Mouse (Mus musculus): ENCODE measurements at regions not wholly inside any gene's neighbourhood (a gene's known extent, or its start where the extent isn't known, plus 50 kb on each side); places are given as distances from the start of the nearest gene placed in this dataset.

- H3K4me1 ChIP-seq (ENCODE audit: control insufficient read depth, insufficient read depth, insufficient read length): no peaks in the 10 kb centered on the region
- DNase-seq (ENCODE audit: low read depth in 1 of 2, low spot score in 2 of 2): no peak
- 92% methylated on average over 5 of the region's 5 CpGs for WGBS
- H3K27ac ChIP-seq (ENCODE audit: insufficient read depth, low read length): no peak overlapping the region
- no peaks in the 10 kb centered on the region for H3K27me3 ChIP-seq (ENCODE audit: control insufficient read depth, insufficient read depth, low read length)
- no peaks in the 10 kb centered on the region for H3K36me3 ChIP-seq (ENCODE audit: control insufficient read depth, insufficient read depth, low read length)
- no peak overlapping the region for H3K4me3 ChIP-seq (ENCODE audit: extremely low read depth, insufficient read depth, insufficient read length)
- TF ChIP-seq CTCF (IDR thresholded peaks at IDR 0.05; ENCODE audit: extremely low read depth, insufficient read depth, insufficient read length, insufficient replicate concordance): no peak
- no peak for TF ChIP-seq POLR2A (IDR thresholded peaks at IDR 0.05; ENCODE audit: low read depth, low read length)
These were observed 394.3 kb downstream of the Pik3r1 start for GRCm38 (mm10) chr13:101373581-101374189.

- no peak overlapping the region for H3K4me3 ChIP-seq (ENCODE audit: extremely low read depth, insufficient read depth, insufficient read length)
- 87% methylated on average over 1 of the region's 1 CpGs for WGBS
- no peak overlapping the region for H3K27ac ChIP-seq (ENCODE audit: insufficient read depth, low read length)
- no peaks in the 10 kb centered on the region for H3K36me3 ChIP-seq (ENCODE audit: control insufficient read depth, insufficient read depth, low read length)
- H3K27me3 ChIP-seq (ENCODE audit: control insufficient read depth, insufficient read depth, low read length): no peaks in the 10 kb centered on the region
- DNase-seq (ENCODE audit: low read depth in 1 of 2, low spot score in 2 of 2): no peak
- TF ChIP-seq POLR2A (IDR thresholded peaks at IDR 0.05; ENCODE audit: low read depth, low read length): no peak
- no peak for TF ChIP-seq CTCF (IDR thresholded peaks at IDR 0.05; ENCODE audit: extremely low read depth, insufficient read depth, insufficient read length, insufficient replicate concordance)
- H3K4me1 ChIP-seq (ENCODE audit: control insufficient read depth, insufficient read depth, insufficient read length): no peaks in the 10 kb centered on the region
These were observed 396.1 kb downstream of the Pik3r1 start for GRCm38 (mm10) chr13:101371906-101372305.

- no peaks in the 10 kb centered on the region for H3K27me3 ChIP-seq (ENCODE audit: control insufficient read depth, insufficient read depth, low read length)
- no peaks in the 10 kb centered on the region for H3K4me1 ChIP-seq (ENCODE audit: control insufficient read depth, insufficient read depth, insufficient read length)
- H3K27ac ChIP-seq (ENCODE audit: insufficient read depth, low read length): no peak overlapping the region
- 48% methylated on average over 5 of the region's 5 CpGs for WGBS
- TF ChIP-seq CTCF (IDR thresholded peaks at IDR 0.05; ENCODE audit: extremely low read depth, insufficient read depth, insufficient read length, insufficient replicate concordance): no peak
- no peak for TF ChIP-seq POLR2A (IDR thresholded peaks at IDR 0.05; ENCODE audit: low read depth, low read length)
- no peaks in the 10 kb centered on the region for H3K36me3 ChIP-seq (ENCODE audit: control insufficient read depth, insufficient read depth, low read length)
- DNase-seq (ENCODE audit: low read depth in 1 of 2, low spot score in 2 of 2): no peak
- no peak overlapping the region for H3K4me3 ChIP-seq (ENCODE audit: extremely low read depth, insufficient read depth, insufficient read length)
These were observed 399.8 kb downstream of the Pik3r1 start for GRCm38 (mm10) chr13:101368170-101368569.

- WGBS: 92% methylated on average over 3 of the region's 3 CpGs
These were observed 412.7 kb downstream of the Pik3r1 start for GRCm38 (mm10) chr13:101355363-101355762.

GRCm38 (mm10) chr13:101351123-101351522 is 416.9 kb downstream of the Pik3r1 start:
- Histone ChIP-seq H3K27me3 (ENCODE audit: control insufficient read depth, insufficient read depth, low read length) (no peaks in the 10 kb centered on the region; the same call in 1 of the 2 replicates), H3K4me3 (ENCODE audit: extremely low read depth, insufficient read depth, insufficient read length) (no peak overlapping the region), H3K36me3 (ENCODE audit: control insufficient read depth, insufficient read depth, low read length) (no peaks in the 10 kb centered on the region), H3K27ac (ENCODE audit: insufficient read depth, low read length) (no peak overlapping the region), H3K4me1 (ENCODE audit: control insufficient read depth, insufficient read depth, insufficient read length) (no peaks in the 10 kb centered on the region)
- TF ChIP-seq CTCF (IDR thresholded peaks at IDR 0.05; ENCODE audit: extremely low read depth, insufficient read depth, insufficient read length, insufficient replicate concordance): no peak
- no peak for TF ChIP-seq POLR2A (IDR thresholded peaks at IDR 0.05; ENCODE audit: low read depth, low read length)
- no peak for DNase-seq (ENCODE audit: low read depth in 1 of 2, low spot score in 2 of 2)
- WGBS: 91% methylated on average over 4 of the region's 4 CpGs

More at GRCm38 (mm10) chr13:101355363-101355762, 412.7 kb downstream of the Pik3r1 start:
- H3K36me3 ChIP-seq (ENCODE audit: control insufficient read depth, insufficient read depth, low read length): no peaks in the 10 kb centered on the region
- TF ChIP-seq CTCF (IDR thresholded peaks at IDR 0.05; ENCODE audit: extremely low read depth, insufficient read depth, insufficient read length, insufficient replicate concordance): no peak
- TF ChIP-seq POLR2A (IDR thresholded peaks at IDR 0.05; ENCODE audit: low read depth, low read length): no peak
- no peak overlapping the region for H3K27ac ChIP-seq (ENCODE audit: insufficient read depth, low read length)
- H3K4me1 ChIP-seq (ENCODE audit: control insufficient read depth, insufficient read depth, insufficient read length): no peaks in the 10 kb centered on the region
- no peaks in the 10 kb centered on the region; the same call in 1 of the 2 replicates for H3K27me3 ChIP-seq (ENCODE audit: control insufficient read depth, insufficient read depth, low read length)
- no peak for DNase-seq (ENCODE audit: low read depth in 1 of 2, low spot score in 2 of 2)
- H3K4me3 ChIP-seq (ENCODE audit: extremely low read depth, insufficient read depth, insufficient read length): no peak overlapping the region

GRCm38 (mm10) chr13:101349354-101349753 is 418.7 kb downstream of the Pik3r1 start:
- Histone ChIP-seq H3K4me3 (ENCODE audit: extremely low read depth, insufficient read depth, insufficient read length) (no peak overlapping the region), H3K27ac (ENCODE audit: insufficient read depth, low read length) (no peak overlapping the region), H3K36me3 (ENCODE audit: control insufficient read depth, insufficient read depth, low read length) (no peaks in the 10 kb centered on the region), H3K4me1 (ENCODE audit: control insufficient read depth, insufficient read depth, insufficient read length) (no peaks in the 10 kb centered on the region), H3K27me3 (ENCODE audit: control insufficient read depth, insufficient read depth, low read length) (no peaks in the 10 kb centered on the region)
- DNase-seq (ENCODE audit: low read depth in 1 of 2, low spot score in 2 of 2): no peak
- WGBS: 80% methylated on average over 2 of the region's 2 CpGs
- no peak for TF ChIP-seq CTCF (IDR thresholded peaks at IDR 0.05; ENCODE audit: extremely low read depth, insufficient read depth, insufficient read length, insufficient replicate concordance)
- no peak for TF ChIP-seq POLR2A (IDR thresholded peaks at IDR 0.05; ENCODE audit: low read depth, low read length)

- no peak for TF ChIP-seq CTCF (IDR thresholded peaks at IDR 0.05; ENCODE audit: extremely low read depth, insufficient read depth, insufficient read length, insufficient replicate concordance)
- no peak for TF ChIP-seq POLR2A (IDR thresholded peaks at IDR 0.05; ENCODE audit: low read depth, low read length)
- Histone ChIP-seq H3K36me3 (ENCODE audit: control insufficient read depth, insufficient read depth, low read length) (no peaks in the 10 kb centered on the region), H3K27ac (ENCODE audit: insufficient read depth, low read length) (no peak overlapping the region), H3K4me1 (ENCODE audit: control insufficient read depth, insufficient read depth, insufficient read length) (no peaks in the 10 kb centered on the region), H3K27me3 (ENCODE audit: control insufficient read depth, insufficient read depth, low read length) (no peaks in the 10 kb centered on the region), H3K4me3 (ENCODE audit: extremely low read depth, insufficient read depth, insufficient read length) (no peak overlapping the region)
- WGBS: 96% methylated on average over 3 of the region's 3 CpGs
- DNase-seq (ENCODE audit: low read depth in 1 of 2, low spot score in 2 of 2): no peak
These were observed 429.6 kb downstream of the Pik3r1 start for GRCm38 (mm10) chr13:101338280-101338872.

Measured in spleen, adult 2 months (tissue).